Mouse (Mus musculus): ENCODE results near the gene Dennd1c. TPM values are rescaled to one million over a fixed set of nuclear protein-coding genes. Genes with fewer than 3 reads are reported as not detected.

Gene Dennd1c
- polyA plus RNA-seq, 1 experiment from 2014 or later = 1.7 TPM

GRCm38 (mm10) chr17:57108040-57108665, 29.8 kb upstream of the Dennd1c start:
- Histone ChIP-seq H3K4me3 (no peak overlapping the region), H3K27ac (replicated peaks) (no peak overlapping the region), H3K9me3 (no peaks in the 10 kb centered on the region), H3K4me1 (peaks cover 24% of the 10 kb centered on the region), H3K36me3 (no peaks in the 10 kb centered on the region), H3K4me2 (no peak overlapping the region), H3K27me3 (replicated peaks) (0 out of 2 replicates have a peak, but pooled peaks cover 10% of the 10 kb centered on the region), H3K9ac (no peak overlapping the region)
- ATAC-seq (ENCODE audit: extremely low read depth, insufficient number of reproducible peaks, low FRiP score, low TSS enrichment) = no peak
- 69% methylated on average over 7 of the region's 7 CpGs for WGBS

GRCm38 (mm10) chr17:57107064-57107463, 28.8 kb upstream of the Dennd1c start:
- Histone ChIP-seq H3K9me3 (no peaks in the 10 kb centered on the region), H3K4me2 (no peak overlapping the region), H3K36me3 (no peaks in the 10 kb centered on the region), H3K27ac (replicated peaks) (no peak overlapping the region), H3K4me1 (peaks cover 24% of the 10 kb centered on the region), H3K4me3 (no peak overlapping the region), H3K9ac (no peak overlapping the region), H3K27me3 (replicated peaks) (0 out of 2 replicates have a peak, but pooled peaks cover 10% of the 10 kb centered on the region)
- 71% methylated on average over 5 of the region's 5 CpGs for WGBS
- no peak for ATAC-seq (ENCODE audit: extremely low read depth, insufficient number of reproducible peaks, low FRiP score, low TSS enrichment)

- peaks cover 24% of the 10 kb centered on the region for H3K4me1 ChIP-seq
- peak overlapping the region; percentile 84 for H3K9ac ChIP-seq
- no peak for ATAC-seq (ENCODE audit: extremely low read depth, insufficient number of reproducible peaks, low FRiP score, low TSS enrichment)
- no peaks in the 10 kb centered on the region for H3K9me3 ChIP-seq
- peak overlapping the region; percentile 90 for H3K4me2 ChIP-seq
- peak overlapping the region; percentile 67 for H3K4me3 ChIP-seq
- 17% methylated on average over 9 of the region's 9 CpGs for WGBS
- H3K36me3 ChIP-seq = no peaks in the 10 kb centered on the region
- no peak overlapping the region for H3K27ac ChIP-seq (replicated peaks)
- 0 out of 2 replicates have a peak, but pooled peaks cover 10% of the 10 kb centered on the region for H3K27me3 ChIP-seq (replicated peaks)
Measured at GRCm38 (mm10) chr17:57106035-57106368, 27.7 kb upstream of the Dennd1c start.

GRCm38 (mm10) chr17:57105181-57106034, 27.1 kb upstream of the Dennd1c start, which contains the start of gene Tnfsf9:
Gene Tnfsf9, plus strand, starts transcription at chr17:57105325.
- Histone ChIP-seq H3K27me3 (replicated peaks) (0 out of 2 replicates have a peak, but pooled peaks cover 10% of the 10 kb centered on the region), H3K9me3 (no peaks in the 10 kb centered on the region), H3K4me2 (peak within 1 kb of the TSS; percentile 90), H3K4me3 (peak within 1 kb of the TSS; percentile 67), H3K9ac (peak within 1 kb of the TSS; percentile 84), H3K4me1 (peaks cover 24% of the 10 kb centered on the region), H3K36me3 (no peaks in the 10 kb centered on the region), H3K27ac (replicated peaks) (no peak within 1 kb of the TSS; the same call in 1 of the 2 replicates)
- ATAC-seq (ENCODE audit: extremely low read depth, insufficient number of reproducible peaks, low FRiP score, low TSS enrichment) = no peak; the same call in 1 of the 2 replicates
- under 1% methylated on average over 57 of the region's 61 CpGs for WGBS

- WGBS = 46% methylated on average over 4 of the region's 4 CpGs
- peak overlapping the region; percentile 84 for H3K9ac ChIP-seq
- H3K27me3 ChIP-seq (replicated peaks) = 0 out of 2 replicates have a peak, but pooled peaks cover 10% of the 10 kb centered on the region
- peaks cover 26% of the 10 kb centered on the region for H3K4me1 ChIP-seq
- no peaks in the 10 kb centered on the region for H3K36me3 ChIP-seq
- no peak overlapping the region for H3K27ac ChIP-seq (replicated peaks)
- peak overlapping the region; percentile 67 for H3K4me3 ChIP-seq
- no peak for ATAC-seq (ENCODE audit: extremely low read depth, insufficient number of reproducible peaks, low FRiP score, low TSS enrichment)
- no peaks in the 10 kb centered on the region for H3K9me3 ChIP-seq
- H3K4me2 ChIP-seq = peak overlapping the region; percentile 90
Measured at GRCm38 (mm10) chr17:57104496-57104895, 26.2 kb upstream of the Dennd1c start.

- Histone ChIP-seq H3K4me1 (peaks cover 25% of the 10 kb centered on the region), H3K9ac (no peak overlapping the region), H3K27ac (replicated peaks) (no peak overlapping the region), H3K4me2 (no peak overlapping the region), H3K36me3 (no peaks in the 10 kb centered on the region), H3K4me3 (no peak overlapping the region), H3K9me3 (no peaks in the 10 kb centered on the region), H3K27me3 (replicated peaks) (0 out of 2 replicates have a peak, but pooled peaks cover 10% of the 10 kb centered on the region)
- WGBS = 78% methylated on average over 2 of the region's 2 CpGs
- ATAC-seq (ENCODE audit: extremely low read depth, insufficient number of reproducible peaks, low FRiP score, low TSS enrichment) = no peak
Measured at GRCm38 (mm10) chr17:57102276-57102675, 24.0 kb upstream of the Dennd1c start.

GRCm38 (mm10) chr17:57099629-57100325, 21.5 kb upstream of the Dennd1c start:
- H3K4me1 ChIP-seq = peaks cover 13% of the 10 kb centered on the region
- no peak for ATAC-seq (ENCODE audit: extremely low read depth, insufficient number of reproducible peaks, low FRiP score, low TSS enrichment)
- no peak overlapping the region for H3K4me3 ChIP-seq
- 5% methylated on average over 10 of the region's 10 CpGs for WGBS
- no peaks in the 10 kb centered on the region for H3K36me3 ChIP-seq
- H3K27me3 ChIP-seq (replicated peaks) = peaks cover 8% of the 10 kb centered on the region
- no peak overlapping the region for H3K27ac ChIP-seq (replicated peaks)
- H3K4me2 ChIP-seq = peak overlapping the region; percentile 5; the same call in 1 of the 2 replicates
- H3K9me3 ChIP-seq = no peaks in the 10 kb centered on the region
- H3K9ac ChIP-seq = no peak overlapping the region; the same call in 1 of the 2 replicates

- Histone ChIP-seq H3K4me2 (no peak overlapping the region), H3K9me3 (no peaks in the 10 kb centered on the region; the same call in 1 of the 2 replicates), H3K27me3 (replicated peaks) (peaks cover 10% of the 10 kb centered on the region), H3K27ac (replicated peaks) (no peak overlapping the region), H3K36me3 (no peaks in the 10 kb centered on the region), H3K9ac (no peak overlapping the region), H3K4me1 (peaks cover 7% of the 10 kb centered on the region; the same call in 1 of the 2 replicates), H3K4me3 (no peak overlapping the region)
- ATAC-seq (ENCODE audit: extremely low read depth, insufficient number of reproducible peaks, low FRiP score, low TSS enrichment) = no peak
- WGBS = 71% methylated on average over 5 of the region's 5 CpGs
Measured at GRCm38 (mm10) chr17:57098321-57098720, 20.0 kb upstream of the Dennd1c start.

GRCm38 (mm10) chr17:57096623-57096920, 18.3 kb upstream of the Dennd1c start:
- H3K36me3 ChIP-seq = no peaks in the 10 kb centered on the region
- peaks cover 10% of the 10 kb centered on the region for H3K27me3 ChIP-seq (replicated peaks)
- no peak overlapping the region for H3K9ac ChIP-seq
- ATAC-seq (ENCODE audit: extremely low read depth, insufficient number of reproducible peaks, low FRiP score, low TSS enrichment) = no peak
- peak overlapping the region; percentile 58 for H3K4me2 ChIP-seq
- peaks cover 7% of the 10 kb centered on the region; the same call in 1 of the 2 replicates for H3K4me1 ChIP-seq
- H3K4me3 ChIP-seq = peak overlapping the region; percentile 21
- H3K27ac ChIP-seq (replicated peaks) = no peak overlapping the region
- under 1% methylated on average over 11 of the region's 11 CpGs for WGBS
- no peaks in the 10 kb centered on the region; the same call in 1 of the 2 replicates for H3K9me3 ChIP-seq

GRCm38 (mm10) chr17:57095855-57096622, 17.7 kb upstream of the Dennd1c start:
- 2% methylated on average over 18 of the region's 19 CpGs for WGBS
- Histone ChIP-seq H3K9ac (no peak overlapping the region), H3K27me3 (replicated peaks) (peaks cover 10% of the 10 kb centered on the region), H3K27ac (replicated peaks) (no peak overlapping the region), H3K4me3 (peak overlapping the region; percentile 21), H3K4me2 (peak overlapping the region; percentile 58), H3K4me1 (peaks cover 7% of the 10 kb centered on the region; the same call in 1 of the 2 replicates), H3K36me3 (no peaks in the 10 kb centered on the region), H3K9me3 (no peaks in the 10 kb centered on the region; the same call in 1 of the 2 replicates)
- ATAC-seq (ENCODE audit: extremely low read depth, insufficient number of reproducible peaks, low FRiP score, low TSS enrichment) = no peak
